Mouse (Mus musculus) bone marrow, adult 2 months (tissue): Measurements from ENCODE around the gene Dtl.

Source experiments
- CTCF ChIP-seq: fragments of 200-500 bp; IDR thresholded peaks from 2 replicates; pipeline ENCODE4 v1.5.1; 2011; ENCODE audit warnings: low read length, control low read depth; ENCODE audit not compliant: control insufficient read depth, insufficient read depth
- POLR2A ChIP-seq: fragments of 200-500 bp; IDR thresholded peaks from 2 replicates; pipeline ENCODE4 v1.6.1; 2011; ENCODE audit warnings: low read depth, mild to moderate bottlenecking, control low read depth, low read length, borderline replicate concordance; ENCODE audit not compliant: control insufficient read depth

GRCm38 (mm10) chr1:191581641-191582040 is 6.3 kb upstream of the Dtl start:
- TF ChIP-seq CTCF (no peak), POLR2A (no peak)
